Mouse (Mus musculus): ENCODE results near the gene B4galt4. TPM values are rescaled to one million over a fixed set of nuclear protein-coding genes. Genes with fewer than 3 reads are reported as not detected.

The B4galt4 gene
- polyA plus RNA-seq, 2 experiments = 18.7 to 30.9 TPM

DNA sequence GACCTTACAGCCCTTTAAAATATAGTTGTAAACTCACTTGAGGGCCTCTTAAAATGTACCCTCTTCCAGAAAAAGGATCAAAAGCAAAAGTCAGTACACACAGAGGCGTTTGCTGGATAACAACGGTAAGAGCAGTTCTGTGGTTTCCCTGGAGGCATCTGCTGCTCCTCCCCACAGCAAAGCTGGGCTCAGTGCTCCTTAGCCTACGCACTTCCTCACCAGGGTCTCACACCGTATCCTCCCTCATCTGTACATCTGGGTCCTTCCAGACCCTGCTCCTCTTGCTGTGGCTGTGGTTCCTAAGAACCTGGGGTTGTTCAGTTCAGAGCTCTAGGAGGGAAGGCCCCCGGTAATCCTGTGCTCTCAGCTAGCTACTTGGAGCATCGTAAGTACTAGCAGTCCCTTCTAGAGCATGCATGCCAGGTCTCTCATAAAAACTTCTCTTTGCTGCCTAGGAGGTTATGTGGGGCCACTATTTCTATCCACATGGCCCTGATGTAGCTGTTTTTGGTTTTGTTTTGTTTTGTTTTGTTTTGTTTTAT, 18.8 kb downstream of the B4galt4 start:
- no peak overlapping the region for H3K4me2 ChIP-seq (replicated peaks; ENCODE audit: low read depth, low read length, severe bottlenecking)
- no peak overlapping the region for H3K27ac ChIP-seq (replicated peaks; ENCODE audit: low read depth, low read length)
- H3K36me3 ChIP-seq (ENCODE audit: control insufficient read depth, insufficient read depth, low read length) = peaks cover 45% of the 10 kb centered on the region
- H3K4me3 ChIP-seq (replicated peaks; ENCODE audit: low read length) = no peak overlapping the region
- no peaks in the 10 kb centered on the region for H3K9me3 ChIP-seq (ENCODE audit: control insufficient read depth, low read length)
- TF ChIP-seq POLR2A (IDR thresholded peaks at IDR 0.05; ENCODE audit: borderline replicate concordance, extremely low read depth, insufficient read depth, insufficient read length) = no peak
- no peak for DNase-seq (ENCODE audit: low spot score)
- ATAC-seq (ENCODE audit: low FRiP score, low read depth) = no peak
- no peak overlapping the region for H3K9ac ChIP-seq (ENCODE audit: low read depth, low read length, severe bottlenecking)
- H3K4me1 ChIP-seq (ENCODE audit: control insufficient read depth, insufficient read depth, low read length) = peaks cover 6% of the 10 kb centered on the region
- H3K27me3 ChIP-seq (ENCODE audit: control insufficient read depth, insufficient read depth, low read length) = no peaks in the 10 kb centered on the region
- WGBS = 51% methylated on average over 6 of the region's 6 CpGs

DNA sequence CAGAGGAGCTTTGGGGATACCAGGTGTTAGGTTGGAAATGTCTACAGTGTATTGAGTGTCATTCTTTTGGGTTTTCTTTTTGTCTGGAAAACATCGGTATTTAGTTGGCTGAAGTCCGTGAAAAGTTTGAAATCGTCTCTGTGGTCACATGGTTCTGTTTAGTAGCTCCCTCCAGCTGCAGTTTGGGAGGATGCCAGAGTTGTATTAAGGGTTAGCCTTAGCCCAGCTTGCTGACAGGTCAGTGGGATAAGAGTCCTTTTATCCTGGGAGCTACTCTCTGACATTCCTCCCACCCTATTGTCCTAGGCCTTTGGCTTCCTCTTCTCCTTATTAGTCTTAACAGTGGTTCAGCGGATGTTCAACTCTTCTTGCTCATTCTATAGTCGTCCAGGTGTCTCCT, 19.9 kb downstream of the B4galt4 start:
- no peak for TF ChIP-seq POLR2A (IDR thresholded peaks at IDR 0.05; ENCODE audit: borderline replicate concordance, extremely low read depth, insufficient read depth, insufficient read length)
- no peak overlapping the region for H3K9ac ChIP-seq (ENCODE audit: low read depth, low read length, severe bottlenecking)
- H3K27me3 ChIP-seq (ENCODE audit: control insufficient read depth, insufficient read depth, low read length) = no peaks in the 10 kb centered on the region
- H3K4me3 ChIP-seq (replicated peaks; ENCODE audit: low read length) = no peak overlapping the region
- ATAC-seq (ENCODE audit: low FRiP score, low read depth) (no peak), DNase-seq (ENCODE audit: low spot score) (peak; percentile 45)
- 62% methylated on average over 5 of the region's 5 CpGs for WGBS
- H3K4me1 ChIP-seq (ENCODE audit: control insufficient read depth, insufficient read depth, low read length) = peaks cover 2% of the 10 kb centered on the region
- H3K36me3 ChIP-seq (ENCODE audit: control insufficient read depth, insufficient read depth, low read length) = peaks cover 51% of the 10 kb centered on the region
- H3K4me2 ChIP-seq (replicated peaks; ENCODE audit: low read depth, low read length, severe bottlenecking) = no peak overlapping the region
- no peaks in the 10 kb centered on the region for H3K9me3 ChIP-seq (ENCODE audit: control insufficient read depth, low read length)
- H3K27ac ChIP-seq (replicated peaks; ENCODE audit: low read depth, low read length) = no peak overlapping the region

DNA sequence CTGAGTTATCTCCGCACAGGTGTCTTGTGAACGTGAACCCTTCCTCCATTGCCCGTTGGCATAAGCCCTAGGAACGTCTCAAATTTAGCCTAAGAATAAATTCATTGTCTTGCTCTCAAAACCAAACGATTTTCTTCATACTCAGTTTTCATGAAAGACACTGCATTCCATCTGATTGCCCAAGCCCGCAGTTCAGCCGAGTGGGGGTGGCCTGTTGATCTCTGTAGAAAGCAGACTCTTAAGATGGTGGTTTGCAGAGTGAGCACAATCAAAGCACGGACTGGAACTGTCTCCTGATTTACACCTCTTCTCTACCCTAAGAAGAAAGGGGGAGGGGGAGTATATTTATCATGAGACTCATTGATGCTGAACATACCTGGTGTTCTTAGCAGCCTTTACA, 20.3 kb downstream of the B4galt4 start:
- Histone ChIP-seq H3K27me3 (ENCODE audit: control insufficient read depth, insufficient read depth, low read length) (no peaks in the 10 kb centered on the region), H3K9me3 (ENCODE audit: control insufficient read depth, low read length) (no peaks in the 10 kb centered on the region), H3K36me3 (ENCODE audit: control insufficient read depth, insufficient read depth, low read length) (peaks cover 55% of the 10 kb centered on the region), H3K4me2 (replicated peaks; ENCODE audit: low read depth, low read length, severe bottlenecking) (no peak overlapping the region), H3K4me1 (ENCODE audit: control insufficient read depth, insufficient read depth, low read length) (peaks cover 2% of the 10 kb centered on the region), H3K27ac (replicated peaks; ENCODE audit: low read depth, low read length) (no peak overlapping the region), H3K4me3 (replicated peaks; ENCODE audit: low read length) (no peak overlapping the region), H3K9ac (ENCODE audit: low read depth, low read length, severe bottlenecking) (no peak overlapping the region)
- DNase-seq (ENCODE audit: low spot score) (no peak), ATAC-seq (ENCODE audit: low FRiP score, low read depth) (no peak)
- WGBS = 86% methylated on average over 8 of the region's 8 CpGs
- TF ChIP-seq POLR2A (IDR thresholded peaks at IDR 0.05; ENCODE audit: borderline replicate concordance, extremely low read depth, insufficient read depth, insufficient read length) = no peak

DNA sequence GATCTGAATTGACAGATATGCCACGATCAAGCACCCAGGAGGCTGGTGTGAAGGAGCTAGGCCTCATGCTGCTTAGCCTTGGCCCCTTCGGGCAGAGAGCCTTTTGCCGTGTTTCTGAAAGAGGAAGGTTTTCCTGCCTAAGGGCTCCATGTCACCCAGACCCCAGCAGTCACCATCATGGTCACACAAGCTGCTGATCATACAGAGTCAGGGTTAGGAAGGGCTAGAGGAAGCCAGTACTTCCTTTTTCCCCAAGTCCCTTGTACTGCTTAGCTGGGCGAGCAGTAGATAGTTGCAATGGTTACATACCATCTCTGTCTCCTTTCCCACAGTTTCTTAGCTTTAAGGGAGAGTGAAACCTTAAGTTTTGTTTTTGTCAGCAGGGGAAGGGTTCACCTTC, 21.4 kb downstream of the B4galt4 start:
- Histone ChIP-seq H3K4me2 (replicated peaks; ENCODE audit: low read depth, low read length, severe bottlenecking) (no peak overlapping the region), H3K4me1 (ENCODE audit: control insufficient read depth, insufficient read depth, low read length) (no peaks in the 10 kb centered on the region; the same call in 1 of the 2 replicates), H3K36me3 (ENCODE audit: control insufficient read depth, insufficient read depth, low read length) (peaks cover 58% of the 10 kb centered on the region), H3K27me3 (ENCODE audit: control insufficient read depth, insufficient read depth, low read length) (no peaks in the 10 kb centered on the region), H3K9me3 (ENCODE audit: control insufficient read depth, low read length) (no peaks in the 10 kb centered on the region), H3K27ac (replicated peaks; ENCODE audit: low read depth, low read length) (no peak overlapping the region), H3K4me3 (replicated peaks; ENCODE audit: low read length) (no peak overlapping the region), H3K9ac (ENCODE audit: low read depth, low read length, severe bottlenecking) (no peak overlapping the region)
- no peak for ATAC-seq (ENCODE audit: low FRiP score, low read depth)
- WGBS = 91% methylated on average over 4 of the region's 4 CpGs
- DNase-seq (ENCODE audit: low spot score) = no peak
- TF ChIP-seq POLR2A (IDR thresholded peaks at IDR 0.05; ENCODE audit: borderline replicate concordance, extremely low read depth, insufficient read depth, insufficient read length) = no peak

DNA sequence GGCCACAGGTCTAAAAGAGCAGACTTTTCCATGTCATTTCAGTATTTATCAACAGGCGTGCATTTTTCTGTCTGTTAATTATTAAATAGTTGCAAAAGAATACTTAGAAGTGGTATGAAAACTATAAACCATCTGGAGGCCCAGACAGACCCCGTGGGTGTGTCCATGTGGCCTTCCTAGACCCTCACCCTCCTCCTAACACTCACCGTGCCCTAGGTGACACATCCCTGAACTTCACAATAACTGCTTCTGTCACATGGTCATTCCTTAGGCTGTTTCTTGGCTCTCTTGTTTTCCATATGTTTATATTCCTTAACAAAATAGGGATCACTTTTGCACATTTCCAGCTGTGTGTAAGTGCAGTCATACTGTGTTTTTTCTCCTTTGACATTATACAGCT, 24.6 kb downstream of the B4galt4 start:
- no peak for TF ChIP-seq POLR2A (IDR thresholded peaks at IDR 0.05; ENCODE audit: borderline replicate concordance, extremely low read depth, insufficient read depth, insufficient read length)
- Histone ChIP-seq H3K27me3 (ENCODE audit: control insufficient read depth, insufficient read depth, low read length) (no peaks in the 10 kb centered on the region), H3K27ac (replicated peaks; ENCODE audit: low read depth, low read length) (no peak overlapping the region), H3K9me3 (ENCODE audit: control insufficient read depth, low read length) (no peaks in the 10 kb centered on the region), H3K4me2 (replicated peaks; ENCODE audit: low read depth, low read length, severe bottlenecking) (no peak overlapping the region), H3K36me3 (ENCODE audit: control insufficient read depth, insufficient read depth, low read length) (peaks cover 46% of the 10 kb centered on the region), H3K9ac (ENCODE audit: low read depth, low read length, severe bottlenecking) (no peak overlapping the region), H3K4me1 (ENCODE audit: control insufficient read depth, insufficient read depth, low read length) (no peaks in the 10 kb centered on the region), H3K4me3 (replicated peaks; ENCODE audit: low read length) (no peak overlapping the region)
- WGBS = 65% methylated on average over 3 of the region's 3 CpGs
- ATAC-seq (ENCODE audit: low FRiP score, low read depth) (no peak), DNase-seq (ENCODE audit: low spot score) (no peak)

DNA sequence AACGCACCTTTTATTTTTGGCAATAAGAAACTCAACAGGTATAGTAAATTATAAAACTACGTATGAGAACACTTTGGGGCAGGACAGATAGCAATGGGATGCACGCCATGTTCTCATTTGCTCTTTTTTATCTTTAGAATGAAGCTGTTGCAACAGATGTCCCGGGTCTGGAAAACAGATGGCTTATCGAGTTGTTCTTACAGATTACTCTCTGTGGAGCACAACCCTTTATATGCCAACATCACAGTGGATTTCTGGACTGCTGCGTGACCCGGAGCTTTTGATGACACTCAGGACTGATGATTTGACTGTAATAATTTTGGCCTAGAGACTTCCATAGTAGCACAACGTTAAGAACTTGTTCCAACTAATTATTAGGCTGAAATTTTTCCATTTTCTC, 25.7 kb downstream of the B4galt4 start:
- H3K4me1 ChIP-seq (ENCODE audit: control insufficient read depth, insufficient read depth, low read length) = no peaks in the 10 kb centered on the region
- WGBS = 82% methylated on average over 8 of the region's 8 CpGs
- ATAC-seq (ENCODE audit: low FRiP score, low read depth) = no peak
- H3K9ac ChIP-seq (ENCODE audit: low read depth, low read length, severe bottlenecking) = no peak overlapping the region
- no peak overlapping the region for H3K4me3 ChIP-seq (replicated peaks; ENCODE audit: low read length)
- H3K27ac ChIP-seq (replicated peaks; ENCODE audit: low read depth, low read length) = no peak overlapping the region
- no peaks in the 10 kb centered on the region for H3K9me3 ChIP-seq (ENCODE audit: control insufficient read depth, low read length)
- H3K27me3 ChIP-seq (ENCODE audit: control insufficient read depth, insufficient read depth, low read length) = no peaks in the 10 kb centered on the region
- TF ChIP-seq POLR2A (IDR thresholded peaks at IDR 0.05; ENCODE audit: borderline replicate concordance, extremely low read depth, insufficient read depth, insufficient read length) = no peak
- H3K36me3 ChIP-seq (ENCODE audit: control insufficient read depth, insufficient read depth, low read length) = peaks cover 46% of the 10 kb centered on the region
- no peak overlapping the region for H3K4me2 ChIP-seq (replicated peaks; ENCODE audit: low read depth, low read length, severe bottlenecking)
- DNase-seq (ENCODE audit: low spot score) = peak; percentile 40

Measured in limb, embryonic 14.5 days (tissue).